Mouse (Mus musculus) adrenal gland, postnatal 36 days (tissue): ENCODE results near the gene 2410131K14Rik. TPM values are rescaled to one million over a fixed set of nuclear protein-coding genes. Genes with fewer than 3 reads are reported as not detected.

ENCODE experiments used
- DNase-seq, 2 experiments: peaks; one replicate each; pipeline ENCODE4 v3.0.0; 2021; ENCODE audit warnings: mixed read lengths in 1 of 2
- long read RNA-seq, 2 experiments: library from polyadenylated mRNA; stranded (forward); transcript quantifications; one replicate each; pipeline ENCODE4 v2.0.0; 2021; ENCODE audit warnings: borderline sequencing depth in 2 of 2
- total RNA-seq, 2 experiments: library from RNA; stranded (reverse); gene quantifications; 2 replicates each; pipeline ENCODE4 v1.2.3; 2021

The 2410131K14Rik gene
- total RNA-seq: 1 to 10 TPM; 6.5 to 7.4 TPM
- long read RNA-seq, experiment 1, full-length matches to known transcripts: 17 of 20 reads
- long read RNA-seq, experiment 1, partial matches to known transcripts: 0 of 20 reads
- long read RNA-seq, experiment 1, other reads (novel, unspliced or antisense): 3 of 20 reads
- long read RNA-seq, experiment 2, full-length matches to known transcripts: 4 of 9 reads
- long read RNA-seq, experiment 2, partial matches to known transcripts: 1 of 9 reads
- long read RNA-seq, experiment 2, other reads (novel, unspliced or antisense): 4 of 9 reads

GRCm38 (mm10) chr5:118244606-118245443 lies at the start of gene 2410131K14Rik, which contains the start of gene Rnft2:
Gene 2410131K14Rik, plus strand, starts transcription at chr5:118245227.
Gene Rnft2, minus strand, starts transcription at chr5:118245116.
- peak; percentile 100 for DNase-seq

GRCm38 (mm10) chr5:118197421-118197820 lies 47.6 kb upstream of the 2410131K14Rik start:
- no peak for DNase-seq

GRCm38 (mm10) chr5:118199670-118200069 lies 45.4 kb upstream of the 2410131K14Rik start:
- DNase-seq: no peak

GRCm38 (mm10) chr5:118204675-118205440 lies 40.2 kb upstream of the 2410131K14Rik start:
- peak in 1 of 2 experiments; percentile 11 for DNase-seq

GRCm38 (mm10) chr5:118205852-118206251 lies 39.2 kb upstream of the 2410131K14Rik start:
- DNase-seq: no peak

GRCm38 (mm10) chr5:118214012-118214411 lies 31.0 kb upstream of the 2410131K14Rik start:
- no peak for DNase-seq

- DNase-seq: peak; percentile 86 to 88
Observed at GRCm38 (mm10) chr5:118214418-118215154, 30.4 kb upstream of the 2410131K14Rik start.

GRCm38 (mm10) chr5:118217410-118217809 lies 27.6 kb upstream of the 2410131K14Rik start:
- no peak for DNase-seq

- no peak for DNase-seq
Observed at GRCm38 (mm10) chr5:118223142-118223757, 21.8 kb upstream of the 2410131K14Rik start.

GRCm38 (mm10) chr5:118230071-118230611 lies 14.9 kb upstream of the 2410131K14Rik start:
- DNase-seq: no peak

- peak; percentile 11 to 46 for DNase-seq
Observed at GRCm38 (mm10) chr5:118236891-118237290, 8.1 kb upstream of the 2410131K14Rik start.

- no peak for DNase-seq
Observed at GRCm38 (mm10) chr5:118239671-118240070, 5.4 kb upstream of the 2410131K14Rik start.

- DNase-seq: no peak
Observed at GRCm38 (mm10) chr5:118245606-118246308, 730 bp downstream of the 2410131K14Rik start.

- no peak for DNase-seq
Observed at GRCm38 (mm10) chr5:118247378-118247777, 2.4 kb downstream of the 2410131K14Rik start.

- DNase-seq: no peak
Observed at GRCm38 (mm10) chr5:118250987-118251386, 6.0 kb downstream of the 2410131K14Rik start.

- DNase-seq: no peak
Observed at GRCm38 (mm10) chr5:118253551-118253950, 8.5 kb downstream of the 2410131K14Rik start.

- no peak for DNase-seq
Observed at GRCm38 (mm10) chr5:118256981-118257380, 12.0 kb downstream of the 2410131K14Rik start.

- DNase-seq: peak in 1 of 2 experiments; percentile 17
Observed at GRCm38 (mm10) chr5:118259152-118259551, 14.1 kb downstream of the 2410131K14Rik start.

- DNase-seq: no peak
Observed at GRCm38 (mm10) chr5:118259636-118260035, 14.6 kb downstream of the 2410131K14Rik start.

GRCm38 (mm10) chr5:118260055-118260454 lies 15.0 kb downstream of the 2410131K14Rik start:
- no peak for DNase-seq
